9 mouse cellular contexts compared by ENCODE assay signal in genomic region chr13:12503238-12503751, GRCm38 (mm10). TPM values are rescaled to one million over a fixed set of nuclear protein-coding genes. Genes with fewer than 3 reads are reported as not detected.
A peak's percentile ranks its signal among the peaks of the same experiment; 100 is the strongest.
DNase-seq lines count a peak whose midpoint lies in the region; ATAC-seq and TF ChIP-seq lines count a peak whose summit lies in the region.
"Had no signal": no experiment of that assay in that cellular context is flagged by ENCODE, and none has a peak within 500 bp of the region (broad histone marks: within the 10 kb centered on the region; RNA-seq: fewer than 3 reads in every experiment).

No protein-coding gene starts in this region.

- in situ Hi-C loops in CH12.LX (cut with MboI; ENCODE audit: low pct_ligation_motif_present, low pct_unique_long_range_greater_than_20kb, low sequenced_read_pairs) = no loop called here

- no peak overlapping the region for H3K4me2 ChIP-seq in CH12.LX (ENCODE audit: insufficient read depth, low read depth, poor library complexity, severe bottlenecking)
- no peak overlapping the region for H3K4me2 ChIP-seq in hindbrain, embryonic 13.5 days
- H3K4me2 ChIP-seq in neural tube, embryonic 12.5 days (replicated peaks) = no peak overlapping the region

- no peak for TF ChIP-seq RAD21 in CH12.LX (IDR thresholded peaks at IDR 0.05; ENCODE audit: low read depth, low read length)

- peak; percentile 80 for ATAC-seq in hindbrain, embryonic 13.5 days (ENCODE audit: low FRiP score)
- peak; percentile 86 for ATAC-seq in neural tube, embryonic 12.5 days (ENCODE audit: low FRiP score, low read depth)
- no peak for ATAC-seq in erythroblast, adult 5-6 weeks (replicated peaks; ENCODE audit: low FRiP score, poor library complexity, severe bottlenecking)

- dilution Hi-C loops in CH12.LX (cut with MboI; ENCODE audit: extremely low pct_ligation_motif_present, extremely low pct_unique_long_range_greater_than_20kb, low sequenced_read_pairs) = no loop called here

- no peaks in the 10 kb centered on the region for H3K27me3 ChIP-seq in CH12.LX (replicated peaks)
- H3K27me3 ChIP-seq in hindbrain, embryonic 13.5 days = no peaks in the 10 kb centered on the region
- no peaks in the 10 kb centered on the region for H3K27me3 ChIP-seq in neural tube, embryonic 12.5 days (replicated peaks)

- no peaks in the 10 kb centered on the region for H3K9me3 ChIP-seq in CH12.LX (replicated peaks; ENCODE audit: low read length)
- H3K9me3 ChIP-seq in hindbrain, embryonic 13.5 days = no peaks in the 10 kb centered on the region
- H3K9me3 ChIP-seq in neural tube, embryonic 12.5 days = no peaks in the 10 kb centered on the region

- peak overlapping the region; percentile 18; the same call in 1 of the 2 replicates for H3K27ac ChIP-seq in CH12.LX (ENCODE audit: insufficient read depth, low read depth)
- peak overlapping the region; percentile 74 for H3K27ac ChIP-seq in hindbrain, embryonic 13.5 days
- no peak overlapping the region for H3K27ac ChIP-seq in neural tube, embryonic 12.5 days

- peak; percentile 64 for DNase-seq in CH12.LX (ENCODE audit: extremely low read depth)
- peak; percentile 83 for DNase-seq in brain, embryonic 14.5 days (ENCODE audit: low read depth)
- no peak for DNase-seq in ovary, adult 18-20 months (ENCODE audit: low spot score)
- DNase-seq in spleen, postnatal 4 days (ENCODE audit: low spot score in 2 of 2) = no peak
- DNase-seq in adrenal gland, adult 2 months = no peak
- DNase-seq: kidney, adult 11 months had no signal

- no peak for TF ChIP-seq POLR2A in CH12.LX (IDR thresholded peaks at IDR 0.05; ENCODE audit: low read depth, low read length)
- TF ChIP-seq POLR2A in brain, embryonic 14.5 days (IDR thresholded peaks at IDR 0.05; ENCODE audit: borderline replicate concordance, extremely low read depth, insufficient read depth, insufficient read length, poor library complexity, severe bottlenecking) = no peak

- H3K79me2 ChIP-seq in CH12.LX (replicated peaks; ENCODE audit: control insufficient read depth, extremely low read depth, insufficient read depth, poor library complexity, severe bottlenecking) = no peaks in the 10 kb centered on the region

- peaks cover 0 to 49% of the 10 kb centered on the region in 2 experiments; a peak in 2 of 4 replicates for H3K4me1 ChIP-seq in CH12.LX (ENCODE audit: control insufficient read depth in 1 of 2, insufficient read depth in 2 of 2)
- H3K4me1 ChIP-seq in hindbrain, embryonic 13.5 days (replicated peaks) = peaks cover 9% of the 10 kb centered on the region
- H3K4me1 ChIP-seq in neural tube, embryonic 12.5 days = peaks cover 7% of the 10 kb centered on the region

- no peaks in the 10 kb centered on the region for H3K36me3 ChIP-seq in CH12.LX (replicated peaks in 1 of 2; ENCODE audit: control insufficient read depth in 1 of 2, insufficient read depth in 1 of 2, low read length in 1 of 2)
- no peaks in the 10 kb centered on the region for H3K36me3 ChIP-seq in hindbrain, embryonic 13.5 days
- H3K36me3 ChIP-seq in neural tube, embryonic 12.5 days = no peaks in the 10 kb centered on the region

- no peak overlapping the region for H3K4me3 ChIP-seq in CH12.LX (replicated peaks in 1 of 3; ENCODE audit: low read depth in 2 of 3, low read length in 2 of 3, poor library complexity in 1 of 3)
- no peak overlapping the region for H3K4me3 ChIP-seq in hindbrain, embryonic 13.5 days
- no peak overlapping the region for H3K4me3 ChIP-seq in neural tube, embryonic 12.5 days

- no peak for TF ChIP-seq EP300 in CH12.LX (IDR thresholded peaks at IDR 0.05; ENCODE audit: low read length)

- H3K9ac ChIP-seq in CH12.LX (ENCODE audit: insufficient read depth, low read depth) = no peak overlapping the region
- H3K9ac ChIP-seq in hindbrain, embryonic 13.5 days = no peak overlapping the region
- H3K9ac ChIP-seq in neural tube, embryonic 12.5 days = no peak overlapping the region

- no peak for TF ChIP-seq CTCF in CH12.LX (conservative IDR thresholded peaks at IDR 0.05 in 1 of 2, IDR thresholded peaks at IDR 0.05 in 1 of 2; ENCODE audit: low read depth in 2 of 2, low read length in 2 of 2)
- no peak for TF ChIP-seq CTCF in brain, embryonic 14.5 days (IDR thresholded peaks at IDR 0.05; ENCODE audit: borderline replicate concordance, extremely low read depth, insufficient read depth, insufficient read length)

- 19% methylated on average over 11 of the region's 11 CpGs for WGBS in hindbrain, embryonic 13.5 days
- 14% methylated on average over 11 of the region's 11 CpGs for WGBS in neural tube, embryonic 12.5 days

TF ChIP-seq in CH12.LX, 34 proteins besides CTCF, POLR2A, EP300 and RAD21:
- TF ChIP-seq KAT2A (IDR thresholded peaks at IDR 0.05; ENCODE audit: insufficient replicate concordance, low read length) (0 out of 2 replicates have a peak, but pooled peaks have one; percentile 13), MAX (IDR thresholded peaks at IDR 0.05; ENCODE audit: low read length) (peak; percentile 4; the same call in 1 of the 2 replicates), MAZ (IDR thresholded peaks at IDR 0.05; ENCODE audit: low read depth, low read length) (no peak), BHLHE40 (IDR thresholded peaks at IDR 0.05; ENCODE audit: low read depth, low read length) (peak; percentile 75), ETS1 (conservative IDR thresholded peaks at IDR 0.05; ENCODE audit: low read depth, low read length) (peak; percentile 77), USF1 (IDR thresholded peaks at IDR 0.05; ENCODE audit: low read depth, low read length) (no peak)
TF ChIP-seq in CH12.LX: peak in this region for 4.

RNA-seq across cellular contexts. Expression of gene Edaradd, which starts 16.9 kb away (rescaled TPM):
- 0.38 and 0.68 TPM in 2 replicates for total RNA-seq in CH12.LX (2012; rRNA removed)
- 0.16 and 0.23 TPM in 2 replicates for total RNA-seq in CH12.LX (2014; rRNA removed)
- 0.24 and 0.29 TPM in 2 replicates for polyA plus RNA-seq in CH12.LX (2012; ENCODE audit: insufficient read length, low read depth)
- polyA plus RNA-seq in brain, embryonic 14.5 days (2012; rRNA removed) = 0.69 and 0.98 TPM in 2 replicates
- 0.93 and 1.6 TPM in 2 replicates for polyA plus RNA-seq in hindbrain, embryonic 13.5 days (2015; fragmentation: Nextera tagmentation; extraction: Ambion mirVana)
- 0.97 and 1.0 TPM in 2 replicates for polyA plus RNA-seq in neural tube, embryonic 12.5 days (2016; fragmentation: Nextera tagmentation; extraction: Ambion mirVana)
- total RNA-seq in erythroblast, adult 5-6 weeks (2015; ENCODE audit: low replicate concordance) = not detected in 2 replicates
- total RNA-seq in erythroblast, adult 5-6 weeks (2017; ENCODE audit: low replicate concordance) = not detected in 2 replicates
- total RNA-seq in adrenal gland, adult 2 months (2021) = under 1 TPM; 0.03 to 0.06 TPM
- polyA plus RNA-seq in adrenal gland, adult 2 months (2012; rRNA removed) = 0.02 TPM in 1 of 2 replicates, not detected in the other

RNA-seq across cellular contexts. Expression of gene Lgals8, which starts 38.6 kb away (rescaled TPM):
- total RNA-seq in CH12.LX (2012; rRNA removed) (11.7 and 15.8 TPM in 2 replicates), CH12.LX (2014; rRNA removed) (23.5 and 26.8 TPM in 2 replicates)
- 18.4 and 18.6 TPM in 2 replicates for polyA plus RNA-seq in CH12.LX (2012; ENCODE audit: insufficient read length, low read depth)
- 20.0 and 22.7 TPM in 2 replicates for polyA plus RNA-seq in brain, embryonic 14.5 days (2012; rRNA removed)
- 16.0 and 20.0 TPM in 2 replicates for polyA plus RNA-seq in hindbrain, embryonic 13.5 days (2015; fragmentation: Nextera tagmentation; extraction: Ambion mirVana)
- 18.3 and 18.6 TPM in 2 replicates for polyA plus RNA-seq in neural tube, embryonic 12.5 days (2016; fragmentation: Nextera tagmentation; extraction: Ambion mirVana)
- total RNA-seq in erythroblast, adult 5-6 weeks (2015; ENCODE audit: low replicate concordance) = 10.9 and 13.3 TPM in 2 replicates
- 11.7 and 15.3 TPM in 2 replicates for total RNA-seq in erythroblast, adult 5-6 weeks (2017; ENCODE audit: low replicate concordance)
- 10 to 100 TPM; 73.3 to 87.4 TPM for total RNA-seq in adrenal gland, adult 2 months (2021)
- 15.6 and 16.5 TPM in 2 replicates for polyA plus RNA-seq in adrenal gland, adult 2 months (2012; rRNA removed)

Comparison
In these comparisons a context has a peak if more than half of its experiments do, and no peak if none do; other contexts are left out.
1. DNase-seq: peak in CH12.LX (single experiment) and brain, embryonic 14.5 days (single experiment); none in ovary, adult 18-20 months (single experiment), spleen, postnatal 4 days (0 of 2) and adrenal gland, adult 2 months (single experiment).